Comparison of ENCODE assay signal across 8 mouse cellular contexts in genomic region chr9:16499621-16500381, GRCm38 (mm10). TPM values are rescaled to one million over a fixed set of nuclear protein-coding genes. Genes with fewer than 3 reads are reported as not detected.
A peak's percentile ranks its signal among the peaks of the same experiment; 100 is the strongest.
DNase-seq lines count a peak whose midpoint lies in the region; ATAC-seq and TF ChIP-seq lines count a peak whose summit lies in the region.

No protein-coding gene starts in this region.

- no peak for ATAC-seq in liver, embryonic 15.5 days (ENCODE audit: insufficient read depth)

- H3K4me1 ChIP-seq in kidney, adult 2 months (ENCODE audit: control insufficient read depth, insufficient read depth, low read length): no peaks in the 10 kb centered on the region
- peaks cover 2% of the 10 kb centered on the region; the same call in 1 of the 2 replicates for H3K4me1 ChIP-seq in cortical plate, adult 2 months (ENCODE audit: control insufficient read depth, insufficient read depth, low read length)
- no peaks in the 10 kb centered on the region; the same call in 1 of the 2 replicates for H3K4me1 ChIP-seq in liver, embryonic 15.5 days (replicated peaks)
- H3K4me1 ChIP-seq in olfactory bulb, adult 2 months (ENCODE audit: control insufficient read depth, insufficient read depth, low read length): peaks cover 9% of the 10 kb centered on the region

- no peak for TF ChIP-seq POLR2A in kidney, adult 2 months (IDR thresholded peaks at IDR 0.05; ENCODE audit: low read depth, low read length)
- no peak for TF ChIP-seq POLR2A in cortical plate, adult 2 months (IDR thresholded peaks at IDR 0.05; ENCODE audit: extremely low read depth, insufficient read depth, low read length)
- TF ChIP-seq POLR2A in olfactory bulb, adult 2 months (IDR thresholded peaks at IDR 0.05; ENCODE audit: insufficient read depth, low read depth, low read length): no peak

- H3K9ac ChIP-seq in liver, embryonic 15.5 days: no peak overlapping the region

- TF ChIP-seq CTCF in kidney, adult 2 months (conservative IDR thresholded peaks at IDR 0.05; ENCODE audit: insufficient read depth, insufficient read length, low read depth, low read length): no peak
- no peak for TF ChIP-seq CTCF in cortical plate, adult 2 months (IDR thresholded peaks at IDR 0.05; ENCODE audit: extremely low read depth, insufficient read depth, low read length)
- TF ChIP-seq CTCF in olfactory bulb, adult 2 months (IDR thresholded peaks at IDR 0.05; ENCODE audit: insufficient read depth, low read depth, low read length): no peak

- peak; percentile 11 for DNase-seq in kidney, adult 2 months
- DNase-seq in kidney, adult 18-20 months: no peak
- peak; percentile 31 to 54 for DNase-seq in gastrocnemius, postnatal 4 days (ENCODE audit: low spot score in 2 of 2)
- DNase-seq in kidney, postnatal 4 days: peak; percentile 62 to 67
- DNase-seq in natural killer cell, adult 2 months (ENCODE audit: low spot score in 2 of 2): no peak

- H3K27me3 ChIP-seq in kidney, adult 2 months (replicated peaks; ENCODE audit: control insufficient read depth, insufficient read depth, low read length): no peaks in the 10 kb centered on the region; the same call in 1 of the 2 replicates
- H3K27me3 ChIP-seq in liver, embryonic 15.5 days: peaks cover 57% of the 10 kb centered on the region

- peak overlapping the region; percentile 67 for H3K4me2 ChIP-seq in liver, embryonic 15.5 days

- no peaks in the 10 kb centered on the region for H3K36me3 ChIP-seq in kidney, adult 2 months (ENCODE audit: control insufficient read depth, insufficient read depth, low read length)
- no peaks in the 10 kb centered on the region for H3K36me3 ChIP-seq in liver, embryonic 15.5 days (replicated peaks)

- 2% methylated on average over 35 of the region's 35 CpGs for WGBS in kidney, adult 2 months
- WGBS in liver, embryonic 15.5 days (ENCODE audit: insufficient replicate concordance): under 1% methylated on average over 35 of the region's 35 CpGs
- under 1% methylated on average over 35 of the region's 35 CpGs for whole genome bisulfite sequencing in olfactory bulb, adult 2 months

- no peaks in the 10 kb centered on the region for H3K9me3 ChIP-seq in liver, embryonic 15.5 days (replicated peaks)

- no peak overlapping the region for H3K27ac ChIP-seq in kidney, adult 2 months (ENCODE audit: insufficient read depth, low read depth, low read length)
- 0 out of 2 replicates have a peak overlapping the region, but pooled peaks have one; percentile 48 for H3K27ac ChIP-seq in cortical plate, adult 2 months (ENCODE audit: insufficient read depth, low read length)
- no peak overlapping the region for H3K27ac ChIP-seq in liver, embryonic 15.5 days (replicated peaks)
- 0 out of 2 replicates have a peak overlapping the region, but pooled peaks have one; percentile 25 for H3K27ac ChIP-seq in olfactory bulb, adult 2 months (ENCODE audit: insufficient read depth, low read depth, low read length)

- H3K4me3 ChIP-seq in kidney, adult 2 months (ENCODE audit: insufficient read depth, low read depth, low read length): peak overlapping the region; percentile 20
- H3K4me3 ChIP-seq in cortical plate, adult 2 months (ENCODE audit: insufficient read depth, low read length): peak overlapping the region; percentile 98
- H3K4me3 ChIP-seq in liver, embryonic 15.5 days (replicated peaks): peak overlapping the region; percentile 40
- H3K4me3 ChIP-seq in olfactory bulb, adult 2 months (ENCODE audit: insufficient read depth, low read depth, low read length): peak overlapping the region; percentile 84

RNA-seq across cellular contexts. Expression of gene Fat3, which starts 1.3 kb away (rescaled TPM):
- polyA plus RNA-seq in kidney, adult 2 months (2012; rRNA removed): 0.14 and 0.18 TPM in 2 replicates
- 25.5 and 26.8 TPM in 2 replicates for polyA plus RNA-seq in cortical plate, adult 2 months (2012; rRNA removed)
- total RNA-seq in gastrocnemius, postnatal 4 days (2021): 1 to 10 TPM; 4.1 to 5.6 TPM
- polyA plus RNA-seq in liver, embryonic 15.5 days (2015; fragmentation: Nextera tagmentation; extraction: Ambion mirVana): 0.06 and 0.07 TPM in 2 replicates
- 27.8 TPM in 1 of 2 replicates, not detected in the other for polyA plus RNA-seq in olfactory bulb, adult 2 months (2012; ENCODE audit: insufficient read depth, insufficient read length, low replicate concordance, missing spikeins)

Comparison
In these comparisons a context has a peak if more than half of its experiments do, and no peak if none do; other contexts are left out.
1. DNase-seq: peak in kidney, adult 2 months (single experiment), gastrocnemius, postnatal 4 days (2 of 2) and kidney, postnatal 4 days (2 of 2); none in kidney, adult 18-20 months (single experiment) and natural killer cell, adult 2 months (0 of 2).
2. H3K27ac ChIP-seq: peak in cortical plate, adult 2 months (single experiment) and olfactory bulb, adult 2 months (single experiment); none in kidney, adult 2 months (single experiment) and liver, embryonic 15.5 days (single experiment).
3. H3K4me3 ChIP-seq: peak in every context shown above with its lines; median percentile 98 in cortical plate, adult 2 months; 84 in olfactory bulb, adult 2 months; 40 in liver, embryonic 15.5 days; 20 in kidney, adult 2 months.